Mouse (Mus musculus) retina, postnatal 1 day (tissue): ENCODE measurements around the gene Faim.
A peak's percentile ranks its signal among the peaks of the same experiment; 100 is the strongest.

Experiments
- DNase-seq: peaks from one replicate; pipeline ENCODE4 v3.0.0-alpha.2; 2012

Gene Faim

DNA sequence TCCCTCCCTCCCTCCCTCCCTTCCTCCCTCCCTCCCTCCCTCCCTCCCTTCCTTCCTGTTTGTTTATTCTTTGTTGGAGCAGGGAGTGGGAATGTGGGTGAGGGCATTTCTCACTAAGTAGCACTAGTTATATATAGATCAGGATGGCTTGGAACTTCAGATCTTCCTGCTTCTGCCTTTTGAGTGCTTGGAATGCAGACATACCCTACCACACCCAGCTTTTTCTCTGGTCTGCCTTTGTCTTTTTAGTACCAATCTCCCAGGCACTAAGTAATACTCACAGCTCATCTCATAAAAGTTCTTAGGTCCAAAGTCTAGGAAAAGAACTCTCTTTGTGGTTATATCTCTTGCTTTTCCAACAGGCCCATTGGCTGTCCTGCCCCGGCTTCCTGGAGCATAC is 10.1 kb upstream of the Faim start:
- DNase-seq = no peak

DNA sequence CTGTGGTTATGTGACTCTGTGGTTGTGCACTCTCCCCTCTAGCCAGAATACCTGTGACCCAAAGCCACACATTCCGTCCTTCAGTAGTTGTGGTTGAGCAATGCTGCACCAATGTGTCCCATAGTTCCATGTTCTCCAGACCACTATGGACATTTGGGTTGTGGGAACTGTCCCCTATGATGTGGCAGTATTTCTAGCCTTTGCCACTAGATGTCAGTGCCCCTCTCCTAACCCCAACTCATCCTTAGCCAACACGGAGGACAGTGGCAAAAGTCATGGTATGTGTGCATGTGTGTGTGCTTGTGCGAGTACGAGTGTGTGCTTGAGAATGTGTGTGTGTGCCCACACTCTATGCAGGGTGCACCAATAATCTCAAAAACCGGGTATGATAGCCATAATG is 9.7 kb upstream of the Faim start:
- peak; percentile 61 for DNase-seq

DNA sequence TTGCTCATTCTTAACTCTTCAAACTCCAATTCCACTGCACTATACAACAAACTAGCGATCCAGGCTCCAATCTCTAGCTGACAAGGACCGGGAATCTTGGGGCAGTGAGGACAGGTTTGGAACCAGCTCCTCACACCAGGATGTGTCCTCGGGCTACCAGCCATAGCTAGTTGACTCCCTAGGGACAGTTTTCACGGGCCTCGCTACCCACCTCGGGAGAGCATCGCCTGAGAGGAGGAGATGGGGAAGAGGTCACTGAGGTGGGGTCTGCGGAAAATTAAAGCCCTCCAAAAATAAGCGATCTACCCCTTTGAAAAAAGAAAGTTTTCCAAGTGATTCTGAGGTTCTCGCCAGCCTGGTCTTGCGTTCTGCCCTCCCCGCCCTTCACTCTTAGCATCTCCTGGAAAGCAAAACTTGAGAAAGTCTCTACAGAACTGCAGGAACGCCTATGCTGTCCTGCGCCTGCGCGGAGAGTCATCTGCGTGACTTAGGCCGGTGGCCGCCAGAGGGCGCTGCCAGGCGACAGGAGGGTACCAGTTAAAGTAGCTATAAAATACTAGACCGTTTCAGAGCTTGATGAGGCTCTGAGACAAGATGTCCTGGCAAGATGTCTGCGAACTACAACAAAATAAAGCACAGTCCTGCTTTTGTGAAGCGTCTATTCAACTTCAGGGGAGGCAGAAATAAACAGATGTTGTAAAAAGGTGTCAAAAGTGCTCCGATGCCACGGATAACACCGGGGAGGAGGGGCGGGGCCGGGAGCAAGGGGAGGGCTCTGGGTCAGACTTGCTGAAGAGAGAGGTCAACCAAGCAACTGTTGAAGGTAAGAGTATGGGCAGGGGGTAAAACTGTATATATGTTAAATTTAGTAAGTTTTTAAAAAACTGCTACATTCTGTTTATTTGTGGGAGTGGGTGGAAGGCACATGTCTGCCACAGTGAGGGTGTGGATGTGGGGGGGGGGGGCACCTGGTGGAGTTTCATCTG is 6.4 kb upstream of the Faim start:
- DNase-seq = peak; percentile 89

DNA sequence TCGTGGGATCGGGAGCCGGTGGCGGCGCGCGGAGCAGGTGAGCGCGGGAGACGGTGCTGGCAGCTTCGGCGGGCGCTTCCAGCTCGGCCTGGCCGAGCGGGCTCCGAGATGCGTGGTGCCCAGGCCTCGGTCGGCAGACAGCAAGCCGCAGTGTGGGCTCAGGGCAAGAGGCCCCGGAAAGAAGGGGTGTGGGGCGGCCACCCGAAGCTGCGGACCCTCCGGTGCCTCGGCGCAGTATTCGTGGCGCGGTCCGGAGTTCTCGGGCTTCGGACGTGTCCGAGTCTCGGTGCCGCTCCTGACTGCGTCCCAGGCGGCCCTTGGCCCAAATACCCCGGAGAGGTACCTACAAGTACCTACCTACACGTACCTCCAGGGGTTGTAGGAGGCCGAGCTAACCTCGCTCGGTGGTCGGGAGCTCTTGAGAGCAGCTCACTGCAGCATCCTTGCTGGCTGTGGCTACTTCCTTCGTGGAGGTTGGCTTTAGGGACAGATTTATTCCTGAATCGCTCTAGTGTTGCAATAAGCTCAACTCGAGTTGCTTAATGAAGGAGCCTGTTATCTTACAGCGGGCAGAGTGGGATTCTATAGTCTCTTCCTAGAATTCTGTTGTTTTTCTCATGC is 413 bp downstream of the Faim start:
- DNase-seq = no peak

DNA sequence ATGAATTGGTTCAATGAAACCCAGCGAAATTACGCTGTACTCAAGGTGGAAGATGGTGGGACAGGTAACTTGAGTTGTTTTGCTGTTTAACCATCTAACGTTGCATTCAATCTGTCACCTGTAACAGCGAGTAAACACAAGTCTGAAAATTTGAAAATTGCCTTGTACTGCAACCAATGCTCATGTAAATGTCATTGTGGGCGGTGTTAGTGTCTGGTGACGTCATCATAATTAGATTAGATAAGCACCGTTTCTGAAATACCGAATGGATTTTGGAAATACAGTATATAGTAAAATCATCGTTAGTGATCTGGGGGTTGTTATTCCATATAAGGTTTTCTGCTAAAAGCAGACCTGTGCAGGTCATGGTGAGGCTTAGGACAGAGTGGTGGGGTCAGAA is 958 bp downstream of the Faim start:
- no peak for DNase-seq

DNA sequence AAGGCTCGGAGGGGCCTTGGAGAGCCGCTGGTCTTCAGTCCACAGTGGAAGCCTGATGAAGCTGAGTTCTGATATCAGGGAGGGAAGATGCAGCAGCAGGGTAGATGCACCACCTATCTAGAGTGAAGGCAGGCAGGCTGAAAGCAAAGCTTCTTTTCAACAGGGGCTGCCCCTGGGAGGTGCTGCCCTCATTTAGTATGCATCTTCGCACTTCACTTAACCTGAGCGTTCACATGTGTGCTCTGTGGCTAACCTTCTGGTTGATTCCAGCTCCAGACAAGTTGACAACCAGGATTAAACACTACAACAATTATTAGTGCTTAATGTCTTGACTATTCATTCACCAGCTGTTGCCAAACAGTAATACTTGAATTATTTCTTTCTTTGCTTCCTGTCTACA is 7.9 kb downstream of the Faim start:
- no peak for DNase-seq

DNA sequence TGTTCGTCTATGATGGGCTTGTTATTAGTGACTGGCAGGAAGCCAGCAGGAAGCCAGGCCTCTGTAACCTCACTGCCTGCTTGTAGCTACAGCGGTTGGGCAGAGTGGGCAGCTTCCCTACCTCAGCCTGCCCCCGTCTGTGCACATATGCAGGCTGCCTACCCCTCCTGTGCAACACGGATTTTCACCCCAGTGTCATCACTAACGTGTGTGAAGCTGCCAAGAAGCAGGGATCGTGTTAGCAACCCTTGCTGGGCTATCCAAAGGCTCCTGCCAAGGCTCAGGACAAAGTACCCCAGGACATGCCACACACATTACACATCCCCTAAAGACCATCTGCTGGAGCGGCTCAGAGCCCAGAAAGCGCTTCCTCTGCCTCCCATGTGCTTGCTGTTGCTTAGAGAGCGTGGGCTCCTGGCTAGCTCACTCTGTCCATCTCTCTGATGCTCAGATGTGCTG is 13.7 kb downstream of the Faim start:
- DNase-seq = no peak

DNA sequence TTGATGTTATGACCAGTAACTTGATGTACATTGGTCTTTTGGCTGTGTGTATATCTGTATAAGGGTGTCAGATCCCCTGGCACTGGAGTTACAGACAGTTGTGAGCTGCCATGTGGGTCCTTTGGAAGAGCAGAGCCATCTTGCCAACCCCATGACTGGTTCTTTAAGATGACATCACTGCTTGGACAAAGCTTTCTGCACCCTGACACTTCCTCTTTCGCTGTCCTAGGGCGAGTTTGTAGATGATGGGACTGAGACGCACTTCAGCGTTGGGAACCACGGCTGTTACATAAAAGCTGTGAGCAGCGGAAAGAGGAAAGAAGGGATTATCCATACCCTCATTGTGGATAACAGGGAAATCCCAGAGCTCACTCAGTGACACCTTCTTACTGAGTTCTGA is 15.2 kb downstream of the Faim start:
- DNase-seq = no peak

DNA sequence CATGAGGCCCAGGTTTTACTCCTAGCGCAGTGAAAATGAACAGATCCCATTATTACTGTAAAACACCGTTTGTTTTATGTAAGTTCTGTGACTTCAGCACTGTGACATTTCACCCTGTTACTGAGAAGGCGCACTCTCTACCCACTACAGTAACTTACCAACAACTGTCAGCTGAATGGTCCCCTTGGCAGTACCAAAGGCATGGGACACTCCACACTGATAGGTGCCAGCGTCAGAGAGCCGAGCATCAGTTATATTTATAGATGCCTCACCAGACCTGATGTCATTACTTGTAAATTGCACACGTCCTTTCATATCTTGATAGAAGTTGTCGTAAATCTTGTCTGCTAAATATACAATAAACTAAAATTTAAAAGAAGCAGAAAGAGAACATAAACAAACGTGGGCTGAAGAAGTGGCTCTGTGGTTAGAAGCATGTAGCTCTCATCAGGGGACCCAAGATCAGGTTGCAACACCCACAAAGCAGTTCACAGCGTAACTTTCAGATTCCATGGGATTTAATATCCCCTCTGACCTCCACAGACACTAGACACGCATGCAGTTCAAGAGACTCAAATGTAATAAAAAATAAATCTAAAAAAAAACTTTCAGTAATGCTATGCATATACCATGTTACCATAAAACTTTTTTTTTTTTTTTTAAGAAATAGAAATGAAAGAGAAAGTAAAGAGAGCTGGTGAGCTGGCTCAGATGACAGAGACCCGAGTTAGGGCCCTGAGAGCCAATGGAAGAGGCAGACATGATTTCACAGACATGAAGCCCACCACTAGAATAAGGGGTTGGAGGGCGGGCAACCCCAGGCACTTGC is 23.1 kb downstream of the Faim start:
- DNase-seq = no peak

DNA sequence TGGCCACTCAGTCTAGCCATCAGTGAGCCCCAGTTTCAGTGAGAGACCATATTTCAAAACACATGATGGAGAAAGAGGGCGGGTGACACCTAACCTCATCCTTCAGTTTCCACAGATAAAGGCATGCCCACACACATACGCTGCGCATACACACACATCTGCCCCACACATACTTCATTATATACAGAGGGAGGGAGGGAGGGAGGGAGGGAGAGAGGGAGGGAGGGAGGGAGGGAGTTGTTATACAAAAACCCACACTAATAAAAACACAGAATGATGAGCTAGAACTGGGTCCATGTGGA is 23.7 kb downstream of the Faim start:
- DNase-seq = no peak

DNA sequence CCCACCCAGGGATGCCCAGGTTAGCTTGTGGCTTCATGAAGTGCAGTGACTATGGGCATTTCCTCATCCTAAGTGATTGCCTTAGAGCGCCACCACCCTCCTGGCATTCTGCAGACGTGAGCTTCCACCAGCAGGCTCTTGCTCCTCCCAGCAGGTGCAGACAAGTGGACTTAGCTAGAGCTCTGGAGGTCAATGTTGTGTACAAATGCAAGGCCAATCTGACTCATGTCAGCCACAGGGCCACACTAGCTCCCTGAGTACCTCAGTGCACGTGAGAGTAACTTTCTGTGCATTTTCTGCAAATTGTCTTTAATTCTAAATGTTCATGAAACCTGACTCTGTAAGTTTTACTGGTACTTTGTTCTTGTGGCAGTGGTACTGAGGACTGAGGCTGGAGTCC is 30.1 kb downstream of the Faim start:
- DNase-seq = no peak

DNA sequence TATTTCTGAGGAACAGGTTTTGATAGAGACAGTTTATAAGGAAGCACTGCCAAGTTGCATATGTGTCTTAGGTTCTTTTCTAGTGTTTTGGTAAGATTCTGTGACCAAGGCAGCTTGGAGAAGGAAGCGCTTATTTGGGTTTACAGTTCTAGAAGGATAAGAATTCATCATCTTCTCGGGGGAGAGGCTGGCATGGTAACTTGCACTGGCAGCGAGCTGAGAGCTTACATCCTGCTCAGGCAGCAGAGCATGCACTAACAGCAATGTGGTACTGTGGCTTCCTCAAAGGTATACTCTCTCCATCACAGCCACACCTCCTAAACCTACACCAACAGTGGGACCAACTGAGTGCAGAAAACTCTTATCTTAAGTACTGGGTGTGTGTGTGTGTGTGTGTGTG is 30.6 kb downstream of the Faim start:
- no peak for DNase-seq

DNA sequence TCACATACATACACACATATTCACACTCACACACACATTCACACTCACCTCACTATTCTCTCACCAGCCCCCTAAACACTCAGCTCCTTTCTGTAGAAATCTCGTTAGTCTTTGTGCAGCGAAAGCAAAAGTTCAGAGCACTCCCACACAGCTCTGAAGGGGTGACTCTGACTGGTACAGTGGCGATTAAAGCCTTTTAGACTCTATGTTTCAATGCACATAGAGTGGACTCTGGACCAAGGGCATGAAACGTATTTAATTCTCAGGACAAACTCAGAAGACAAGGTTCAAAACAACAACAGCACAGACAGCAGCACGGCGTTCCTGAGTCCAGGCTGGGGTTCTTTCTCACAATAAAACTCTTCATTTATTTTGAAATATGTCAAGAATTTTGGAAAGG is 31.5 kb downstream of the Faim start:
- no peak for DNase-seq

DNA sequence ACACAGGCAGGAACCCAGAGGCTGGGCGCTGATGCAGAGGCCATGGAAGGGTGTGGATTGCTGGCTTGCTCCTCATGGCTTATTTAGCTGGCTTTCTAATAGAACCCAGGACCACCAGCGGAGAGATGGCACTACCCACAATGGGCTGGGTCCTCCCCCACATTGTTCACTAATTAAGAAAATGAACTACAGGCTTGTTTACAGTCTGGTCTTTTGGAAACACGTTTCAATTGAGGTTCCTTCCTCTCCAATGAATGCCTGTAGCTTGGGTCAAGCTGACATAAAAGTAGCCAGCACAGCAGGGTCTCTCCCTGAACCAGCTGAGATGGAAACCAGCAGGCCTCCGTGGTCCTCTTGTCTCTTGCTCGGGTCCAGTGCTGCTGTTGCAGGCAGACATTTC is 35.0 kb downstream of the Faim start:
- DNase-seq = peak; percentile 94

DNA sequence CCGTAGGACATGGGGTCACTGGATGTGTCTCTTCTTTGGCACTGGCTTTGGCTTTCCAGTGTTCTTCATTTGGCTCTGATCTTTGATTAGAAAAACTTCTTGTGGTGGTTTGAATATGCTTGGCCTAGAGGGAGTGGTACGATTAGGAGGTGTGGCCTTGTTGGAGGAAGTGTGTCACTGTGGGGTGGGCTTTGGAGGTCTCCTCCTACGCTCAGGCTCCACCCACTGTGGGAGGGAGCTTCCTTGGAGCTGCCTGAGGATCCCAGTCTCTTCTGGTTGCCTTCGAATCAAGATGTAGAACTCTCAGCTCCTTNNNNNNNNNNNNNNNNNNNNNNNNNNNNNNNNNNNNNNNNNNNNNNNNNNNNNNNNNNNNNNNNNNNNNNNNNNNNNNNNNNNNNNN is 35.6 kb downstream of the Faim start:
- peak; percentile 62 for DNase-seq

DNA sequence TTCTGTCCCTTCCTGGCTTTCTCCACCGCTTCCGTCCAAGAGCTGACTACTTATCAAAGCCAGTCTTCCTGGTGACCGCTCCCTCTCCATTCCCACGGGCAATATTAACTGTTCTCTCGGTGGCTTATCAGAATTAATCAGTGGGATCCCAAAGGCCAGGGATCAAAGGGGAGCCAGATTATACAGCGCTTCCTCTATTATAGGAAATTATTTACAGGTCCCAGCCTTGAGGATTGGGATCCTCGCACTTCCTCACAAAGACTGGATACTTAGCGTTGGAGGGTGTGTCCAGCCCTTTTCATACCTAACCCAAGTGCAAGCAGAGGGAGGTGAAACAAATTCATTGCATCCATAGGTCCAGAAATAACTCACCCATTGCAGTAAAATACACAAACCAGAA is 45.9 kb downstream of the Faim start:
- no peak for DNase-seq

DNA sequence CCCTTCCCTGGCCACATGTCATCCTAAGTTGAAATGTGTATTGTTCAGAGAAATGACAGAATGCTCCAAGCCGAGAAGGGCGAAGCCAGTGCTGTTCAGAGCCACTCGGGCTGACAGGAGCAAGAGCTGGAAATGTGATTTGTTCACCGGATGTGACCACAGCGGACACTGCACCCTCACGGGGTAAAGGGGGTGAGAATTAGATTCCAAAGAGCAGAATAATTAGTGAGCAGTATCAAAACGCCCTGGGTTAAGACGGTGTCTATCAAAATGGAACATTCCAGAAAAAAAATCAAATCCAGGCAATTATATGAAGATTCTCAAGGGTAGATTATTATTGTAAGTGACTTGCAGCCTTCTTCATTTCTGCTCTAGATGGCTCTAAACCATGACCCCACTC is 47.9 kb downstream of the Faim start:
- no peak for DNase-seq

DNA sequence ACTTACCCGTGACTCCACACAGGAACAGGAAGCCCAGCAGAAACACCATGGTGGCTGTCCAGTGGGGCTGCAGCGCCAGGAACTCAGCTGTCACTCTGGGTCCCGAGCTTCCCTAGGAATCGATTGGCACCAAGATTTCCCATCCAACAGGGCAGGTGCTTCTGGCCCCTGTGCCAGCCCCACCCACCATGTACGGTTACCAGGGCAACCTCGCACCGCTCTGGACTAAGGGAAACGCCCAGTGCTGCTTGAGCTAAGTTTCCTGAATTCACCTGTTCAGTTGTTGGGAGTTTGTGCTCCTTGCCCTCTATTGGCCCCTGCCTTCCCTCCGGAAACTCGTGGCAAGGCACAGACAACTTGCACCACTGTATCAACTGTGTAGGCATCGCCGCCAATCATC is 49.4 kb downstream of the Faim start, which contains the start of gene Gm1123:
Gm1123 (minus strand) TSS at position 141 of the 400 bp plus-strand sequence.
- no peak for DNase-seq

DNA sequence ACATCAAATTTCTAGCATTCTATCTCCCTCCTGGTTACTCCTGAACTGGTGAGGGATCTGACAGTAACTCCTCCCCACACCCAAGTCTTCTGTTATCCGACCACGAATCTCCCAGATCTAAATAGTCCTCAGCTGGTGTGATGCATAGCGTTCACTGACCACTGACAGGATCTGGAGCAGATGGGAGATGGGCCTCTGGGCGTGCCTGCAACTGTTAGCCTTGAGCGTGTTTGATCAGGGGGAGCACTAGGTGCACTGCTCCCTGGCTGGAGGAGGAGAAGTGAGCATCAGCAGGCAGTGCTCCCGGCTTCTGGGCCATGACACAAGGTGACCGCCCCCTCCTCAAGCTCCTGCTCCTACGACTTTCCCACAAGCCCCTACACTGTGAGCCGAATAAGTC is 55.8 kb downstream of the Faim start:
- DNase-seq = no peak

DNA sequence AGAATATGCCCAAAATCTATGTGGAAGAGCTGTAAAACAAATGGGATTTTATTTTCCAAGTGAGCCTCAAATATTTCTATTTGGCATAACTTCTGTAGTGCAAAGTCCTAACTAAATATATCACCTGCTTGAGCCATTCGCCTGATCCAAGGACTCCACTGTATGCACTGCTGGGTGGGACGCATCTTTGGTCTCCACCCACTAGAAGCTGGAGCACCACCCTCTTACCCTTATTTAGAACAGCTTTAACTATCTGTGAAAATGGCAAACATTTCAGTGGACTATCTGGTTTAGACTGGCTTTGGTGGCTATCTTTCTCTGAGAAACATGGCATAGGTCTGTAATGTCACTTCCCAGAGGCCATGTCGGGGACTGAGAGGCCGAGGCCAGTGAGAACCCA is 56.5 kb downstream of the Faim start:
- no peak for DNase-seq

DNA sequence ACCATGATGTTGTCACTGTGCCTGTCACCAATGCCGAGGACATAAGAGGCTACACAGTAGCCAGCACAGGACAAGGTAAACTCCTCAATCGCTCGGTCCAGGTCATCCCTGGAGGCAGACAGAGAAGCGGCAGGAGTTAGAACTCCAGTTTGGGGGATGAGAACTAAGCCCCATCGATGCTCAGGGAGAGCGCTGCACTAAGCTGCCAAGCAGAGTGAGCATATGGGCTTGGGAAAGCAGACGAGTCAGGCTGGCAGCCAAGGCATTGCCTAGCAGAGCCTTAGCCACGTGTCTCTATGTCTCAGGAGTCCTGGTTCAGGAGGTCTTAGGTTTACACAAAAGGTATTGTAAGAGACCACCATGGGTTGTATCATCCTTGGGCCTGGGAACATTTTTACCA is 58.6 kb downstream of the Faim start:
- no peak for DNase-seq

DNA sequence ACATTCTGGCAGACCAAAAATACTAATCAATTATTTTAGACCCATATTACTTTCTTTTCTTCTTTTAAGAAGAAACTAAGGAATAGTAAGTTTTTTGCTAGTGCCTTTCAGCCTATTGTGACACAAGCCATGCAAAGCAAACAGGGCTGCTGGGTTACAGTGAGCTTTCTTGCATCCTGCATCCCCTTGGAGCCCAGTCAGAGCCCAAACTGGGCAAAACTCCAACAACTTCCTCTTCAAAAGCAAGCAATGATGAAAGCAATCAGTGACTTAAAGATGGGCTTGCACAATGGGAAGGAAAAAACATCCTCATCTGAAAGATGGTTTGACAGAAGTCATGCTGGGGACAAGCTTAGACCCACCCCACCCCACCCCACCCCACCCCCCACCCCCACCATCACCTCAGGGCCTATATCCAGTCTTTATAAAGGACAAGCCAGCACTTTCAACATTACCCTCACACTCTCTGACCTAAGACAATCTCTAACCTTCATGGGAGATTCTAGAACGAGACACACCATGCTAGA is 62.6 kb downstream of the Faim start:
- no peak for DNase-seq

DNA sequence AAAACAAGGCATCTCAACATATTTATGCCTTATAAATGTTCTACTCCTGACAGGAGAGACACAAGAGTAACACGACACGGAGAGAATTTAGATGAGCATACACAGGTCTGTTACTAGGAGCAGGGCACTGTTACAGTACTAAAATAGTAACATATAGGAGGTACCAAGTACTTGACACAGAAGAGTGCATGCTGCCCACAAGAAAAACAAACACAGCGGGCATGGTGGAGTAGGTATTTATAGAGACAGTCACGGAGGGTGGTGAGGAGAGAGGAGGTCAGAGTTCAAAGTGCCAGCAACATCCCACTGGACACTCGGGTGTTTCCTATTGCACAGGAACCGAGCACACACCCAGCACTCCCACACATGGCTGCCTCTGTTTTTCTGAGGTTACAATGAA is 63.6 kb downstream of the Faim start:
- no peak for DNase-seq
